Mouse (Mus musculus): ENCODE data around the gene Gm13289. TPM values are rescaled to one million over a fixed set of nuclear protein-coding genes. Genes with fewer than 3 reads are reported as not detected.
"Not testable (repeated sequence)": the region's sequence is repeated elsewhere in the genome, so short reads cannot be mapped to it uniquely, and the experiment has no call there.

Gm13289 gene
- total RNA-seq (2018; cell fraction: chromatin; rRNA removed): not detected
- not detected for total RNA-seq (2018; cell fraction: cytosol; rRNA removed)
- total RNA-seq (2018; cell fraction: nucleus; rRNA removed): not detected
- polyA plus RNA-seq (2018): not detected in 3 replicates

DNA sequence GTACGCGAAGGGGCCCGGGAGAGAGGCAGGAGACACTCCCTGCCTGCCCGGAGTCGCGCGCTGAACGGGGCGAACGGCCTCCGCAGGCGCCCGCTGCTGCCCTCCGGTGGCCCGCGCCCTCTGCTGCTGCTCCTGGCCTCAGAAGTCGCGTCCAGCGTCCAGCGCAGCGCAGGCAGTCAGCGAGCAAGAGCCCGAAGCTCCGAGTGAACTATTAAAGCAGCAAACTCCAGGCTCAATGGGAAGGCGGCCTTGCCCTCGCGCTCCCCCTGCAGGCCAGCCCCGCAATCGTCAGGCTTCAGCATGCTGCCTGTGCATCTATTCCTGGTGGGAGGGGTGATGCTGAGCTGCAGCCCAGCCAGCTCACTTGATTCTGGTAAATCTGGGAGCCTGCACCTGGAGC, at the start of gene Gm13289:
Gene Gm13289, plus strand, starts transcription at position 301 of the 400 bp plus-strand sequence.
- WGBS (ENCODE audit: missing documents): no CpG with 5 or more reads among the region's 29 CpGs
- H3K79me2 ChIP-seq (ENCODE audit: inconsistent target); H3K36me3 ChIP-seq (ENCODE audit: inconsistent target); H3K4me3 ChIP-seq (ENCODE audit: inconsistent target); H3K27ac ChIP-seq: not testable (repeated sequence)

DNA sequence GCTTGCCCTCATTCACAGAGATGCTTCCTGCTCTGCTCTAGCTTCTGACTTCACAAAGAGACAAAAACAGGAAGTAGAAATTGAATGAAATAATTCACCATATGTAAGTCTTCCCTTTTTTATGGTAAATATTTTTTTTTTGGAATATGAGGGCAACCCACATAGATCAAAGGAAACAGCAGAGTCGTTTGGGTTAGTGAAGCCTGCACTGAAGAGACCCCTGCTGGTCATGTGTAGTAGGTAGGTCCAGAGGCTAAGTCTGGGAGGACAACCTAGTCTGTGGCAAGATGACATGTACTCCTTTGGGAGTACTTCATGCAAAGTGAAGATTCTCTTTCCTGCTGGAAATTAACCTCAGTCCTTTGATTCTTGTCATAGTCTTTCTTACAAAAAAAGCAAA, 49.4 kb upstream of the Gm13289 start:
- no peaks in the 10 kb centered on the region for H3K79me2 ChIP-seq (ENCODE audit: inconsistent target)
- peak overlapping the region; percentile 54 for H3K27ac ChIP-seq
- H3K36me3 ChIP-seq (ENCODE audit: inconsistent target): no peaks in the 10 kb centered on the region
- WGBS (ENCODE audit: missing documents): 0% methylated on average over 1 of the region's 1 CpGs
- no peak overlapping the region for H3K4me3 ChIP-seq (ENCODE audit: inconsistent target)

DNA sequence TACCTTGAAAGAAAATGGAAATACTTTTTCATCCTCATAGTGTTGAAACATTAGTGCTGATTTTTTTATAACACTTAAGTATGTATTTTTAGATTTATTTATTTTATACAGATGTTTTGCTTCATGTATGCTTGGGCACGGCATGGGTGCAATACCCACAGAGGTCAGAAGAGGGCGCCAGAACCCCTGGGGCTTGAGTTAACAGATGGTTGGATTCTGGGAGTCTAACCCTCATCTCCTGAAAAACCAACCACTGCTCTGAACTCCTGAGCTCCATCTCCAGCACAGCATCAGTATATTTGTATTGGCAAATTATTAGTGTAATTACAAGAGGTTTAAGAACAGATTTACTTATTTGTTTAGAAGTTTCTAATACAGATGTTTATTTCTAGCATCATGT, 38.2 kb upstream of the Gm13289 start:
- Histone ChIP-seq H3K4me3 (ENCODE audit: inconsistent target) (no peak overlapping the region), H3K79me2 (ENCODE audit: inconsistent target) (no peaks in the 10 kb centered on the region), H3K27ac (no peak overlapping the region), H3K36me3 (ENCODE audit: inconsistent target) (no peaks in the 10 kb centered on the region)
- 0% methylated on average over 2 of the region's 2 CpGs for WGBS (ENCODE audit: missing documents)

DNA sequence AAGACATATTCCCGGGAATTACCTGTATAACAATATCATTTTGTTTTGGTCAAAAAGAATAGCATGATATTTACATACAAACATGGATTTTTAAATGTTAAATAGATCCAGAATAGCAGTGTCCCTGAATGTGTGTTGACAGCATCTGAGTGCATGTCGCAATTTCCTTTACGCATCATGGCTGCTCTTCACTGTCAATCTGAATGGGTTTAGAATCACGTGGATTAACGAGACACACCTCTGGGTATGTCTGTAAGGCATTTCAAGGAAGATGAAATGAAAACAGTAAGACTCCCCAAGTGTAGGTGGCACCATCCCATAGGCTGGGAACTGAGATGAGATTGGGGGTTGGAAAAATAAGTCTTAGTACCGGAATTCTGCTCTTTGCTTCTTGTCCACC, 37.7 kb upstream of the Gm13289 start:
- Histone ChIP-seq H3K27ac (no peak overlapping the region), H3K36me3 (ENCODE audit: inconsistent target) (no peaks in the 10 kb centered on the region), H3K4me3 (ENCODE audit: inconsistent target) (no peak overlapping the region), H3K79me2 (ENCODE audit: inconsistent target) (no peaks in the 10 kb centered on the region)
- 49% methylated on average over 6 of the region's 6 CpGs for WGBS (ENCODE audit: missing documents)

DNA sequence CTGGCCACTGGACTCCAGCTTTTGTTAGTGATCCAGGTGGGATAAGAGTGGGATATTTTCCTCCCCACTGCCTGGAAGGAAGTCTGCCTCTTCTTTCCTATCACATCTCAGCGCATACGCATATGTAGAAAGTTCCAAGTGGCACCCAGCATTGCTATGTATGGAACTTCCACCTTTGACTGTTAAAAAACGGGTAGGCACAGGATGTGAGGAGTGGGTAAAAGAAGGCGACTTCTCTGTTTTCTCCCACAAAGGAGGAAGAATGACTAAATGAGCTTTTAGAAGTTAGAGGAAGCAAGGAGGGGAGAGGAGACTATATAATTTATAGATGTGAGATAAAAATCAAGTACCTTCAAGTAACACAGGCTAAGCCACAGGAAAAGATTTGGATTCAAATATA, 35.3 kb upstream of the Gm13289 start:
- 8% methylated on average over 4 of the region's 4 CpGs for WGBS (ENCODE audit: missing documents)

DNA sequence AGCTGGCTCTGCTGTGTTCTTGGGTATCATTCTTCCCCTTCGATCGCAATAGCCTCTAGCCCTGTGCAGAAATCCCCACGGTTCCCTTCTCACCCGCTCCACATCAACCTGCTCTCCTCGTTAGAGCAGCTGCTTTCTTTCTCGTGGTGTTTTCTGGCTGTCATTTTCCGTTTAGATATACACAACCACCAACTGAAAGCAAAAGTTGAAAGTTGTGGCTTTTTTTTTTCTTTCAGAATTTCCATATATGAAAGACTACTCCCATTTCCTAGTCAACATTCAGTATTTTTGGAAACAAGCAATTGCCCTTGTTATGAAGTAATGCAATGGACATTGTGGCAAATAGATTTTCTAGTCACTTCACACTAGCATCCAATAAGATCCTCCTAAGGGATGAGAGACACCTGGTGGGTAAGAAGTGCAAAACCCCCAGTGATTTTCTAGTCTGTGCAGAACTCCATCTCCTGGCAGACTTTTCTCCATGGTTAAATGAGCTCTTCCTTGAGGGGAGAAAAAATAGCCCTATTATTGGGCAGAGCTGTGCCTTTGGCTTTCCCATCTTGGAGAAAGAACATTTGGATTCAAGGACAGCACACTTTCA, 33.9 kb upstream of the Gm13289 start:
- H3K36me3 ChIP-seq (ENCODE audit: inconsistent target): no peaks in the 10 kb centered on the region
- no peaks in the 10 kb centered on the region for H3K79me2 ChIP-seq (ENCODE audit: inconsistent target)
- H3K4me3 ChIP-seq (ENCODE audit: inconsistent target): no peak overlapping the region
- H3K27ac ChIP-seq: no peak overlapping the region
- 23% methylated on average over 7 of the region's 7 CpGs for WGBS (ENCODE audit: missing documents)

More for the DNA sequence above, 35.3 kb upstream of the Gm13289 start:
- Histone ChIP-seq H3K36me3 (ENCODE audit: inconsistent target) (no peaks in the 10 kb centered on the region), H3K4me3 (ENCODE audit: inconsistent target) (no peak overlapping the region), H3K79me2 (ENCODE audit: inconsistent target) (no peaks in the 10 kb centered on the region), H3K27ac (no peak overlapping the region)

DNA sequence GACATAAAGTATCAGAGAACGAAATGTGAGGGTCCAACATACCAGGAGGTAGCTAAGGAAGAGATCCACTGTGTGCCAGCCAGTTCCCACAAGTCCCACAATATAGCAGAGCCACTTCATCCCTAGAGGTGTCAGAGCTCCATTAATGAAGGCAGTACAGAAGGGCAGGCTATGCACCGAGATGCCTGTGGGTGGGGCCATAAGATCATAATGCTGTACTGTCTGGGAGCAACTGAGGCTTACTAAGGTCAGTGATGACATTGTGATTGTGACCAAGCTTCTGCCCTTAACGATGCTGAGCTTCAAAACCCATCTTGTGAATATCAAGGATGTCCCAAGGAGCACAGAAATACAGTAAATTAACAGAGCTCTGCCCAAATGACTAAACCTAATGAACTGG, 32.5 kb upstream of the Gm13289 start:
- Histone ChIP-seq H3K4me3 (ENCODE audit: inconsistent target) (no peak overlapping the region), H3K27ac (no peak overlapping the region), H3K79me2 (ENCODE audit: inconsistent target) (no peaks in the 10 kb centered on the region), H3K36me3 (ENCODE audit: inconsistent target) (no peaks in the 10 kb centered on the region)
- 86% methylated on average over 3 of the region's 3 CpGs for WGBS (ENCODE audit: missing documents)

DNA sequence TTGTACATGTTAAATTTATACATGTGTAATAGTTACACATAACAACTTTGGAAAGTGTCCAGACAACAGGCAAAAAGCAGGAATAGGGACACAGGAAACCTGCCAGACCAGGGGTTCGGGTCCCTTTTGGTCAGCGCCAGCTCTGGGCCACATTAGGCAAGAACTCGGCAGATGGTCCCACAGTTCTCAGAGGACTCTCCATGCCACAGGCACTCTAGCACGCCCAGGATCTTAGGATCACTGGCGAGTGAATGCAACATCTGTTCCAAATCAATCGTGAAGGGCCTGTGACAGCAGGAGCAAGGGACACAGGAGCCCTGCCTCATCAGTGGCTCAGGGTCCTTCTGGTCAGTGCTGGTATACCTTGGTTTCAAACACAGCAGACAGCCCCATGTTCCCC, 26.8 kb upstream of the Gm13289 start:
- H3K79me2 ChIP-seq (ENCODE audit: inconsistent target): no peaks in the 10 kb centered on the region
- H3K36me3 ChIP-seq (ENCODE audit: inconsistent target): no peaks in the 10 kb centered on the region
- H3K27ac ChIP-seq: no peak overlapping the region
- H3K4me3 ChIP-seq (ENCODE audit: inconsistent target): no peak overlapping the region
- 98% methylated on average over 6 of the region's 6 CpGs for WGBS (ENCODE audit: missing documents)

DNA sequence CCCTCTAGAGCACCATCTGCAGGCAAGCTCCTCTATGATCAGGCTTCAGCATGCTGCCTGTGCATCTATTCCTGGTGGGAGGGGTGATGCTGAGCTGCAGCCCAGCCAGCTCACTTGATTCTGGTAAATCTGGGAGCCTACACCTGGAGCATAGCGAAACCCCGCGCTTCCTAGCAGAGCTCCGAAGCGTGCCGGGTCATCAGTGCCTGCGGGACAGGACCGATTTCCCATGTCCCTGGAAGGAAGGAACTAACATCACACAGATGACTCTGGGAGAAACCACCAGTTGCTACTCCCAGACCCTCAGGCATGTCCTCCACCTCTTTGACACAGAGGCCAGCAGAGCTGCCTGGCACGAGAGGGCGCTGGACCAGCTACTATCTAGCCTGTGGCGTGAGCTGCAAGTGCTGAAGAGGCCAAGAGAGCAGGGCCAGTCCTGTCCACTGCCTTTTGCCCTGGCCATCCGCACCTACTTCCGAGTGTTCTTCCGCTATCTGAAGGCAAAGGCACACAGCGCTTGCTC, 21.8 kb upstream of the Gm13289 start, which contains the start of gene Gm13271:
Gene Gm13271, plus strand, starts transcription at position 51 of the 523 bp plus-strand sequence.
- 100% methylated on average over 12 of the region's 15 CpGs for WGBS (ENCODE audit: missing documents)
- not testable (repeated sequence) for H3K36me3 ChIP-seq (ENCODE audit: inconsistent target); H3K79me2 ChIP-seq (ENCODE audit: inconsistent target); H3K27ac ChIP-seq; H3K4me3 ChIP-seq (ENCODE audit: inconsistent target)

DNA sequence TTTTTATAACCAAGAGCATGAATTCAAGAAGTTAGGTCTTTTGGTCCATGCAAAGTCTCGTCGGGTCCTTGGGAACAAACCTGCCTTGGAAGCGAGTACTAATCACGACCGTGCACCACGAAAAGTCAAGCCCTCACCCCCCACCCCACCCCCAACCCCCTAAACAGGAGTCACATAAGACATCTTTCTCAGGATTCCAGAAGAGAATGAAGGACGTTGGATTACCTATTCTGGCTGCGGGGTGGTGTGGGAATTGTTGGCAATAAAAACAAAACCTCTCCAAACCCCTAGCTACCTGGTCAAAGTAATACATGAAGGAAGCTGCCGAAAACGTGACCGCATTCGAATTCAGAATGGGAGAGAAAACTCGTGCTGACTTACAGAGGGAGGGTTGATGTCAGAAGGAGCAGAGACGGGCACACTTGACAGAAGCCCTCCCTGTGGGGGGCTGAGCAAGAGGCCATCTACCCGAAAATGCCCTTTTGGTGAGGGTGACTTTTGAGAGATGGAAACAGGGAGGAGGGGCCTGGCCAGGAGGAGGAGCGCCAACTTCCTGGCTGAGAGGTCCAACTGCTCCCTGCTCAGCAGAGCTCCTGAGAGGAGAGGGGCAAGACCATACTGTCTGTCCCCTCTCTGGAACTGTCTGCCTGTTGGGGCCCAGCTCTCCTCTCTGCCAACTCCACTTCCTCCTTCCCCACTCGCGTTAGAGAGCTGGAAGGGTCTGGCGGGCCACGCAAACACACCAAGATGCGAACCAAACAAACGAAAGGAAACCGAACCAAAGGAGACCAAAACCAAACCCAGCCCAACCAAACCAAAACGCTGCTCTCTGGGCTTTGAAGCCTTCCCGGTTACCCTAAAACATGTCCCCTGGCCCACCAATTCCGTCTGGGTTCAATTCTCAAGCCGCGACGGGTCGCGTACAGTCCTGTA, 19.9 kb upstream of the Gm13289 start:
- H3K79me2 ChIP-seq (ENCODE audit: inconsistent target); H3K36me3 ChIP-seq (ENCODE audit: inconsistent target): not testable (repeated sequence)
- peak overlapping the region; percentile 78 for H3K27ac ChIP-seq
- peak overlapping the region; percentile 61 for H3K4me3 ChIP-seq (ENCODE audit: inconsistent target)
- WGBS (ENCODE audit: missing documents): 10% methylated on average over 19 of the region's 31 CpGs

DNA sequence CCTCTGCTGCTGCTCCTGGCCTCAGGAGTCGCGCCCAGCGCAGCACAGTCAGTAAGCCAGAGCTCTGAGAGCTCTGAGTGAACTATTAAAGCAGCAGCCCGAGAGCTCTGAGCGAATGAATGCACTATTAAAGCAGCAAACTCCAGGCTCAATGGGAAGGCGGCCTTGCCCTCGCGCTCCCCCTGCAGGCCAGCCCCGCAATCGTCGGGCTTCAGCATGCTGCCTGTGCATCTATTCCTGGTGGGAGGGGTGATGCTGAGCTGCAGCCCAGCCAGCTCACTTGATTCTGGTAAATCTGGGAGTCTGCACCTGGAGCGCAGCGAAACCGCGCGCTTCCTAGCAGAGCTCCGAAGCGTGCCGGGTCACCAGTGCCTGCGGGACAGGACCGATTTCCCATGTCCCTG, 19.1 kb upstream of the Gm13289 start:
- 0% methylated on average over 7 of the region's 21 CpGs for WGBS (ENCODE audit: missing documents)

DNA sequence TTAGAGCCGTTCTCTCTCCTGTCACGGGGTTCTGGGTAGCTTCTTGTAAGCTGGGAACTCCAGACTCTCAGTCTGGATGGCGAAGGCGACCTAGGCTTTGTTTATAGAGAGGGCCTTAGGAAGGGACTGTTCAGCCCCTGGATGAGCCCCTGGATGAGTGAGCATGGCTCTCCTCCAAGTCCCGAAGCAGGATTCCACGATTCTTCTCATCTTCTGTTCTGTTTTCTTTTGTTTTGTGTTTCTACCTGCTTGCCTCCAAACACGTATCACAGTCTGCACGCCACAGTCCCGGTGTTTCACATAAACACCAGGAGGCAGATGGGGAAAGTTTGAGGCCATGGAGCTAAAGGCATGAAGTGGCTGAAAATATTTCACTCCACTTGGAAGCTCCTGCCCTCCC, 18.0 kb upstream of the Gm13289 start:
- H3K4me3 ChIP-seq (ENCODE audit: inconsistent target): not testable (repeated sequence)
- WGBS (ENCODE audit: missing documents): 96% methylated on average over 4 of the region's 9 CpGs

More for the DNA sequence above, 19.1 kb upstream of the Gm13289 start:
- not testable (repeated sequence) for H3K4me3 ChIP-seq (ENCODE audit: inconsistent target); H3K36me3 ChIP-seq (ENCODE audit: inconsistent target); H3K27ac ChIP-seq; H3K79me2 ChIP-seq (ENCODE audit: inconsistent target)

DNA sequence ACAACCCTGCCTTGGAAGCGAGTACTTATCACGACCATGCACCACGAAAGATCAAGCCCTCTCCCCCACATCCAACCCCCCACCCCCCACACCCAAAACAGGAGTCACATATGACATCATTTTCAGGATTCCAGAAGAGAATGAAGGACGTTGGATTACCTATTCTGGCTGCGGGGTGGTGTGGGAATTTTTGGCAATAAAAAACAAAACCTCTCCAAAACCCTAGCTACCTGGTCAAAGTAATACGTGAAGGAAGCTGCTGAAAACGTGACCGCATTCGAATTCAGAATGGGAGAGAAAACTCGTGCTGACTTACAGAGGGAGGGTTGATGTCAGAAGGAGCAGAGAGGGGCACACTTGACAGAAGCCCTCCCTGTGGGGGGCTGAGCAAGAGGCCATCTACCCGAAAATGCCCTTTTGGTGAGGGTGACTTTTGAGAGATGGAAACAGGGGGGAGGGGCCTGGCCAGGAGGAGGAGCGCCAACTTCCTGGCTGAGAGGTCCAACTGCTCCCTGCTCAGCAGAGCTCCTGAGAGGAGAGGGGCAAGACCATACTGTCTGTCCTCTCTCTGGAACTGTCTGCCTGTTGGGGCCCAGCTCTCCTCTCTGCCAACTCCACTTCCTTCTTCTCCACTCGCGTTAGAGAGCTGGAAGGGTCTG, 17.0 kb upstream of the Gm13289 start, which contains the start of gene Gm13283:
Gene Gm13283, plus strand, starts transcription at position 510 of the 659 bp plus-strand sequence.
- H3K4me3 ChIP-seq (ENCODE audit: inconsistent target); H3K79me2 ChIP-seq (ENCODE audit: inconsistent target); H3K27ac ChIP-seq; H3K36me3 ChIP-seq (ENCODE audit: inconsistent target): not testable (repeated sequence)
- 40% methylated on average over 1 of the region's 14 CpGs for WGBS (ENCODE audit: missing documents)

More for the DNA sequence above, 18.0 kb upstream of the Gm13289 start:
- not testable (repeated sequence) for H3K36me3 ChIP-seq (ENCODE audit: inconsistent target); H3K79me2 ChIP-seq (ENCODE audit: inconsistent target); H3K27ac ChIP-seq

DNA sequence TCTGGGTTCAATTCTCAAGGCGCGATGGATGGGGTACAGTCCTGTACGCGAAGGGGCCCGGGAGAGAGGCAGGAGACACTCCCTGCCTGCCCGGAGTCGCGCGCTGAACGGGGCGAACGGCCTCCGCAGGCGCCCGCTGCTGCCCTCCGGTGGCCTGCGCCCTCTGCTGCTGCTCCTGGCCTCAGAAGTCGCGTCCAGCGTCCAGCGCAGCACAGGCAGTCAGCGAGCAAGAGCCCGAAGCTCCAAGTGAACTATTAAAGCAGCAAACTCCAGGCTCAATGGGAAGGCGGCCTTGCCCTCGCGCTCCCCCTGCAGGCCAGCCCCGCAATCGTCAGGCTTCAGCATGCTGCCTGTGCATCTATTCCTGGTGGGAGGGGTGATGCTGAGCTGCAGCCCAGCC, 16.3 kb upstream of the Gm13289 start:
- not testable (repeated sequence) for H3K36me3 ChIP-seq (ENCODE audit: inconsistent target); H3K4me3 ChIP-seq (ENCODE audit: inconsistent target); H3K27ac ChIP-seq; H3K79me2 ChIP-seq (ENCODE audit: inconsistent target)
- WGBS (ENCODE audit: missing documents): 0% methylated on average over 2 of the region's 28 CpGs

Data from macrophage (primary cell).